Mouse (Mus musculus) spleen, postnatal 0 days (tissue): ENCODE measurements around the gene Kirrel. TPM values are rescaled to one million over a fixed set of nuclear protein-coding genes. Genes with fewer than 3 reads are reported as not detected.

Experiments used
- polyA plus RNA-seq: library from polyadenylated mRNA; unstranded; fragments of >200 nt; fragmentation: Nextera tagmentation; extraction: Ambion mirVana; gene quantifications from 2 replicates; pipeline ENCODE4 v1.2.1, GENCODE M21; 2015

Kirrel gene
- polyA plus RNA-seq = 4.3 and 4.5 TPM in 2 replicates

GRCm38 (mm10) chr3:87174096-87174768, at the start of gene Kirrel:
TSS of gene Kirrel (minus strand) at chr3:87174747.

Other genes starting within 250 kb of the Kirrel start
- gene Cd1d1, start 175.3 kb downstream of the Kirrel start, polyA plus RNA-seq = 16.9 and 21.9 TPM in 2 replicates
- gene Fcrls, start 89.0 kb upstream of the Kirrel start, polyA plus RNA-seq = 0.55 and 0.64 TPM in 2 replicates
- 1.2 and 1.6 TPM in 2 replicates for gene Cd5l, start 183.1 kb upstream of the Kirrel start, polyA plus RNA-seq
- 2.2 and 2.8 TPM in 2 replicates for gene Fcrl1, start 201.6 kb upstream of the Kirrel start, polyA plus RNA-seq